29 mouse cellular contexts compared by ENCODE assay signal in genomic region chr13:34298061-34298460, GRCm38 (mm10). TPM values are rescaled to one million over a fixed set of nuclear protein-coding genes. Genes with fewer than 3 reads are reported as not detected.
A peak's percentile ranks its signal among the peaks of the same experiment; 100 is the strongest.
DNase-seq lines count a peak whose midpoint lies in the region; ATAC-seq and TF ChIP-seq lines count a peak whose summit lies in the region.
"Had no signal": no experiment of that assay in that cellular context is flagged by ENCODE, and none has a peak within 500 bp of the region (broad histone marks: within the 10 kb centered on the region; RNA-seq: fewer than 3 reads in every experiment).

No protein-coding gene starts in this region.

- intact Hi-C loops in heart, postnatal 14 days (cut with DNase I) = no loop called here

- TF ChIP-seq CTCF in liver, embryonic 14.5 days (IDR thresholded peaks at IDR 0.05; ENCODE audit: low read depth) = no peak
- no peak for TF ChIP-seq CTCF in liver, postnatal 0 days (IDR thresholded peaks at IDR 0.05; ENCODE audit: low read depth)

- no peak overlapping the region for H3K9ac ChIP-seq in liver, embryonic 14.5 days (replicated peaks)
- no peak overlapping the region for H3K9ac ChIP-seq in liver, postnatal 0 days (replicated peaks)
- H3K9ac ChIP-seq: embryonic facial prominence, embryonic 12.5 days; embryonic facial prominence, embryonic 15.5 days; forebrain, embryonic 13.5 days; forebrain, postnatal 0 days; heart, embryonic 12.5 days; heart, embryonic 15.5 days; hindbrain, embryonic 14.5 days had no signal

- DNase-seq in heart, adult 11 months = peak; percentile 0
- no peak for DNase-seq in heart, postnatal 14 days
- DNase-seq in liver, embryonic 14.5 days (ENCODE audit: low read depth in 3 of 3, low spot score in 3 of 3) = no peak
- no peak for DNase-seq in liver, postnatal 0 days
- DNase-seq in cerebellum, adult 9-10 months = no peak
- no peak for DNase-seq in lung, postnatal 10 days
- DNase-seq: adrenal gland, postnatal 10 days; adrenal gland, postnatal 36 days; B cell, adult 2 months; cerebellum, adult 18-20 months; cerebellum, adult 9-11 months; cerebellum, postnatal 25 days; forebrain, postnatal 0 days; gastrocnemius, adult 2 months; gastrocnemius, postnatal 14 days; heart, adult 18-20 months; heart, postnatal 10 days; heart, postnatal 4 days had no signal

- no peak overlapping the region for H3K4me3 ChIP-seq in liver, embryonic 14.5 days (ENCODE audit: insufficient read depth in 1 of 2, low read depth in 2 of 2, low read length in 2 of 2)
- H3K4me3 ChIP-seq in liver, postnatal 0 days (ENCODE audit: low read depth, low read length) = no peak overlapping the region
- H3K4me3 ChIP-seq: embryonic facial prominence, embryonic 12.5 days; embryonic facial prominence, embryonic 15.5 days; forebrain, embryonic 13.5 days; gastrocnemius, adult 2 months; heart, embryonic 12.5 days; heart, embryonic 15.5 days had no signal

- peaks cover 13 to 33% of the 10 kb centered on the region in 2 experiments for H3K4me1 ChIP-seq in liver, embryonic 14.5 days (replicated peaks; ENCODE audit: control insufficient read depth in 2 of 2, insufficient read depth in 2 of 2, low read length in 1 of 2)
- H3K4me1 ChIP-seq in liver, postnatal 0 days (ENCODE audit: insufficient read depth) = peaks cover 36% of the 10 kb centered on the region
- H3K4me1 ChIP-seq: embryonic facial prominence, embryonic 12.5 days; heart, embryonic 12.5 days; heart, embryonic 15.5 days had no signal

- peaks cover 73% of the 10 kb centered on the region for H3K36me3 ChIP-seq in liver, embryonic 14.5 days (replicated peaks; ENCODE audit: control insufficient read depth, insufficient read depth, low read depth)
- peaks cover 35% of the 10 kb centered on the region for H3K36me3 ChIP-seq in liver, postnatal 0 days (replicated peaks; ENCODE audit: insufficient read depth, low read length)
- H3K36me3 ChIP-seq: embryonic facial prominence, embryonic 12.5 days; embryonic facial prominence, embryonic 15.5 days; heart, embryonic 15.5 days had no signal

- no peak for ATAC-seq in liver, embryonic 14.5 days (ENCODE audit: insufficient read depth)
- no peak for ATAC-seq in liver, postnatal 0 days
- peak; percentile 51 for ATAC-seq in megakaryocyte-erythroid progenitor cell, adult 5-6 weeks (replicated peaks; ENCODE audit: low FRiP score, low TSS enrichment, poor library complexity, severe bottlenecking)
- ATAC-seq: forebrain, embryonic 13.5 days; forebrain, postnatal 0 days; hindbrain, postnatal 0 days; Patski had no signal

- 62% methylated on average over 6 of the region's 6 CpGs for WGBS in liver, embryonic 14.5 days (ENCODE audit: insufficient replicate concordance)
- WGBS in liver, postnatal 0 days (ENCODE audit: insufficient replicate concordance) = 67% methylated on average over 6 of the region's 6 CpGs

- H3K9me3 ChIP-seq in liver, embryonic 14.5 days (ENCODE audit: control insufficient read depth, low read length) = no peaks in the 10 kb centered on the region
- no peaks in the 10 kb centered on the region for H3K9me3 ChIP-seq in liver, postnatal 0 days (ENCODE audit: low read length)
- H3K9me3 ChIP-seq: embryonic facial prominence, embryonic 12.5 days; embryonic facial prominence, embryonic 15.5 days; forebrain, embryonic 13.5 days; G1E; heart, embryonic 12.5 days; heart, embryonic 15.5 days had no signal

- H3K4me2 ChIP-seq in liver, embryonic 14.5 days (ENCODE audit: low read depth) = no peak overlapping the region
- H3K4me2 ChIP-seq in liver, postnatal 0 days (ENCODE audit: low read depth, low read length) = no peak overlapping the region
- H3K4me2 ChIP-seq: embryonic facial prominence, embryonic 12.5 days; embryonic facial prominence, embryonic 15.5 days; forebrain, embryonic 13.5 days; heart, embryonic 12.5 days; heart, embryonic 15.5 days; hindbrain, embryonic 14.5 days had no signal

- TF ChIP-seq EP300 in liver, embryonic 14.5 days (IDR thresholded peaks at IDR 0.05; ENCODE audit: low read depth) = peak; percentile 27; the same call in 1 of the 2 replicates
- no peak for TF ChIP-seq EP300 in liver, postnatal 0 days (IDR thresholded peaks at IDR 0.05; ENCODE audit: low read depth)

- H3K27ac ChIP-seq in liver, embryonic 14.5 days = no peak overlapping the region; the same call in 1 of the 2 replicates
- no peak overlapping the region for H3K27ac ChIP-seq in liver, postnatal 0 days (ENCODE audit: low read depth)
- H3K27ac ChIP-seq: embryonic facial prominence, embryonic 12.5 days; embryonic facial prominence, embryonic 15.5 days; forebrain, embryonic 13.5 days; gastrocnemius, adult 2 months; heart, embryonic 15.5 days; hindbrain, embryonic 14.5 days; hindbrain, postnatal 0 days had no signal

- H3K27me3 ChIP-seq in liver, embryonic 14.5 days (ENCODE audit: control insufficient read depth, insufficient read depth, low read length) = no peaks in the 10 kb centered on the region
- H3K27me3 ChIP-seq in liver, postnatal 0 days (ENCODE audit: insufficient read depth, low read length) = no peaks in the 10 kb centered on the region
- H3K27me3 ChIP-seq: CH12.LX; embryonic facial prominence, embryonic 12.5 days; embryonic facial prominence, embryonic 15.5 days; forebrain, embryonic 13.5 days; heart, embryonic 12.5 days; heart, embryonic 15.5 days; Patski had no signal

RNA-seq across cellular contexts. Expression of gene Slc22a23, which starts 46.9 kb away (rescaled TPM):
- total RNA-seq in heart, postnatal 14 days (2021) = 10 to 100 TPM in 1 of 2 experiments, 1 to 10 TPM in 1; 7.4 to 10.8 TPM
- 21.4 and 24.4 TPM in 2 replicates for polyA plus RNA-seq in liver, embryonic 14.5 days (2012; rRNA removed)
- 9.3 and 11.9 TPM in 2 replicates for polyA plus RNA-seq in liver, embryonic 14.5 days (2014; fragmentation: Nextera tagmentation; extraction: Ambion mirVana)
- polyA plus RNA-seq in liver, postnatal 0 days (2015; fragmentation: Nextera tagmentation; extraction: Ambion mirVana) = 6.6 and 7.0 TPM in 2 replicates
- total RNA-seq in megakaryocyte-erythroid progenitor cell, adult 5-6 weeks (2014; fragmentation: Nextera tagmentation) = 27.6 and 29.1 TPM in 2 replicates
- total RNA-seq in megakaryocyte-erythroid progenitor cell, adult 5-6 weeks (2017) = 20.3 and 35.5 TPM in 2 replicates
